Mouse (Mus musculus): ENCODE results near the gene Rnf130. TPM values are rescaled to one million over a fixed set of nuclear protein-coding genes. Genes with fewer than 3 reads are reported as not detected.
A peak's percentile ranks its signal among the peaks of the same experiment; 100 is the strongest.

The Rnf130 gene
- polyA plus RNA-seq (2014; fragmentation: Nextera tagmentation; extraction: Ambion mirVana) = 90.9 and 91.0 TPM in 2 replicates

GRCm38 (mm10) chr11:50024833-50025720 lies at the start of gene Rnf130:
TSS of gene Rnf130 (plus strand) at chr11:50025346.
- peak within 1 kb of the TSS; percentile 60 for H3K4me3 ChIP-seq (ENCODE audit: low read depth, low read length)
- H3K9ac ChIP-seq (ENCODE audit: low read length) = peak within 1 kb of the TSS; percentile 84
- no peaks in the 10 kb centered on the region for H3K9me3 ChIP-seq (ENCODE audit: control insufficient read depth, low read length)
- peak; percentile 91 for ATAC-seq (ENCODE audit: low FRiP score)
- peak; percentile 100 for DNase-seq (ENCODE audit: low spot score, missing footprints)
- peak within 1 kb of the TSS; percentile 89 for H3K27ac ChIP-seq (ENCODE audit: low read depth, low read length)
- WGBS = under 1% methylated on average over 112 of the region's 129 CpGs
- peak within 1 kb of the TSS; percentile 74 for H3K4me2 ChIP-seq
- peaks cover 26% of the 10 kb centered on the region for H3K4me1 ChIP-seq (ENCODE audit: control insufficient read depth, insufficient read depth, low read length)
- H3K36me3 ChIP-seq (ENCODE audit: control insufficient read depth, insufficient read depth, low read length) = no peaks in the 10 kb centered on the region
- peaks cover 9% of the 10 kb centered on the region for H3K27me3 ChIP-seq (ENCODE audit: control insufficient read depth, insufficient read depth, low read length)

GRCm38 (mm10) chr11:49977963-49978568 lies 47.1 kb upstream of the Rnf130 start:
- no peak for ATAC-seq (ENCODE audit: low FRiP score)
- no peaks in the 10 kb centered on the region; the same call in 1 of the 2 replicates for H3K9me3 ChIP-seq (ENCODE audit: control insufficient read depth, low read length)
- DNase-seq (ENCODE audit: low spot score, missing footprints) = no peak
- no peak overlapping the region for H3K4me3 ChIP-seq (ENCODE audit: low read depth, low read length)
- no peaks in the 10 kb centered on the region for H3K27me3 ChIP-seq (ENCODE audit: control insufficient read depth, insufficient read depth, low read length)
- no peak overlapping the region for H3K27ac ChIP-seq (ENCODE audit: low read depth, low read length)
- H3K36me3 ChIP-seq (ENCODE audit: control insufficient read depth, insufficient read depth, low read length) = no peaks in the 10 kb centered on the region
- no peaks in the 10 kb centered on the region for H3K4me1 ChIP-seq (ENCODE audit: control insufficient read depth, insufficient read depth, low read length)
- no peak overlapping the region for H3K9ac ChIP-seq (ENCODE audit: low read length)
- 88% methylated on average over 10 of the region's 10 CpGs for WGBS
- H3K4me2 ChIP-seq = no peak overlapping the region

- Histone ChIP-seq H3K9ac (ENCODE audit: low read length) (no peak overlapping the region), H3K9me3 (ENCODE audit: control insufficient read depth, low read length) (no peaks in the 10 kb centered on the region; the same call in 1 of the 2 replicates), H3K27me3 (ENCODE audit: control insufficient read depth, insufficient read depth, low read length) (no peaks in the 10 kb centered on the region), H3K4me1 (ENCODE audit: control insufficient read depth, insufficient read depth, low read length) (no peaks in the 10 kb centered on the region), H3K4me3 (ENCODE audit: low read depth, low read length) (no peak overlapping the region), H3K36me3 (ENCODE audit: control insufficient read depth, insufficient read depth, low read length) (no peaks in the 10 kb centered on the region), H3K4me2 (no peak overlapping the region), H3K27ac (ENCODE audit: low read depth, low read length) (no peak overlapping the region)
- 93% methylated on average over 8 of the region's 8 CpGs for WGBS
- DNase-seq (ENCODE audit: low spot score, missing footprints) = no peak
- ATAC-seq (ENCODE audit: low FRiP score) = no peak
These were observed 46.2 kb upstream of the Rnf130 start for GRCm38 (mm10) chr11:49978935-49979334.

GRCm38 (mm10) chr11:49980681-49981235 lies 44.4 kb upstream of the Rnf130 start:
- DNase-seq (ENCODE audit: low spot score, missing footprints) (no peak), ATAC-seq (ENCODE audit: low FRiP score) (no peak)
- WGBS = 58% methylated on average over 6 of the region's 6 CpGs
- no peak overlapping the region for H3K27ac ChIP-seq (ENCODE audit: low read depth, low read length)
- H3K4me1 ChIP-seq (ENCODE audit: control insufficient read depth, insufficient read depth, low read length) = no peaks in the 10 kb centered on the region
- H3K9ac ChIP-seq (ENCODE audit: low read length) = no peak overlapping the region
- H3K4me3 ChIP-seq (ENCODE audit: low read depth, low read length) = no peak overlapping the region
- H3K4me2 ChIP-seq = no peak overlapping the region
- H3K9me3 ChIP-seq (ENCODE audit: control insufficient read depth, low read length) = no peaks in the 10 kb centered on the region
- H3K27me3 ChIP-seq (ENCODE audit: control insufficient read depth, insufficient read depth, low read length) = no peaks in the 10 kb centered on the region
- no peaks in the 10 kb centered on the region for H3K36me3 ChIP-seq (ENCODE audit: control insufficient read depth, insufficient read depth, low read length)

GRCm38 (mm10) chr11:49981321-49981963 lies 43.7 kb upstream of the Rnf130 start:
- no peaks in the 10 kb centered on the region for H3K36me3 ChIP-seq (ENCODE audit: control insufficient read depth, insufficient read depth, low read length)
- no peak overlapping the region for H3K9ac ChIP-seq (ENCODE audit: low read length)
- no peak overlapping the region for H3K27ac ChIP-seq (ENCODE audit: low read depth, low read length)
- ATAC-seq (ENCODE audit: low FRiP score) = no peak
- H3K4me1 ChIP-seq (ENCODE audit: control insufficient read depth, insufficient read depth, low read length) = no peaks in the 10 kb centered on the region
- H3K9me3 ChIP-seq (ENCODE audit: control insufficient read depth, low read length) = no peaks in the 10 kb centered on the region
- DNase-seq (ENCODE audit: low spot score, missing footprints) = no peak
- H3K4me2 ChIP-seq = no peak overlapping the region
- H3K27me3 ChIP-seq (ENCODE audit: control insufficient read depth, insufficient read depth, low read length) = no peaks in the 10 kb centered on the region
- H3K4me3 ChIP-seq (ENCODE audit: low read depth, low read length) = no peak overlapping the region
- WGBS = 85% methylated on average over 7 of the region's 7 CpGs

GRCm38 (mm10) chr11:49982094-49982493 lies 43.1 kb upstream of the Rnf130 start:
- DNase-seq (ENCODE audit: low spot score, missing footprints) = no peak
- no peaks in the 10 kb centered on the region for H3K4me1 ChIP-seq (ENCODE audit: control insufficient read depth, insufficient read depth, low read length)
- H3K27me3 ChIP-seq (ENCODE audit: control insufficient read depth, insufficient read depth, low read length) = no peaks in the 10 kb centered on the region
- H3K36me3 ChIP-seq (ENCODE audit: control insufficient read depth, insufficient read depth, low read length) = no peaks in the 10 kb centered on the region
- no peak overlapping the region for H3K4me3 ChIP-seq (ENCODE audit: low read depth, low read length)
- ATAC-seq (ENCODE audit: low FRiP score) = no peak
- H3K27ac ChIP-seq (ENCODE audit: low read depth, low read length) = no peak overlapping the region
- H3K9me3 ChIP-seq (ENCODE audit: control insufficient read depth, low read length) = no peaks in the 10 kb centered on the region
- H3K4me2 ChIP-seq = no peak overlapping the region
- H3K9ac ChIP-seq (ENCODE audit: low read length) = no peak overlapping the region
- 83% methylated on average over 4 of the region's 4 CpGs for WGBS

GRCm38 (mm10) chr11:49982881-49983280 lies 42.3 kb upstream of the Rnf130 start:
- 54% methylated on average over 4 of the region's 4 CpGs for WGBS
- H3K9me3 ChIP-seq (ENCODE audit: control insufficient read depth, low read length) = no peaks in the 10 kb centered on the region
- H3K4me1 ChIP-seq (ENCODE audit: control insufficient read depth, insufficient read depth, low read length) = no peaks in the 10 kb centered on the region
- no peaks in the 10 kb centered on the region for H3K36me3 ChIP-seq (ENCODE audit: control insufficient read depth, insufficient read depth, low read length)
- no peak overlapping the region for H3K4me2 ChIP-seq
- H3K9ac ChIP-seq (ENCODE audit: low read length) = no peak overlapping the region
- DNase-seq (ENCODE audit: low spot score, missing footprints) (no peak), ATAC-seq (ENCODE audit: low FRiP score) (no peak)
- no peaks in the 10 kb centered on the region for H3K27me3 ChIP-seq (ENCODE audit: control insufficient read depth, insufficient read depth, low read length)
- H3K27ac ChIP-seq (ENCODE audit: low read depth, low read length) = no peak overlapping the region
- H3K4me3 ChIP-seq (ENCODE audit: low read depth, low read length) = no peak overlapping the region

- DNase-seq (ENCODE audit: low spot score, missing footprints) = no peak
- H3K36me3 ChIP-seq (ENCODE audit: control insufficient read depth, insufficient read depth, low read length) = no peaks in the 10 kb centered on the region
- no peaks in the 10 kb centered on the region for H3K4me1 ChIP-seq (ENCODE audit: control insufficient read depth, insufficient read depth, low read length)
- no peak overlapping the region for H3K4me2 ChIP-seq
- H3K27ac ChIP-seq (ENCODE audit: low read depth, low read length) = no peak overlapping the region
- no peaks in the 10 kb centered on the region for H3K9me3 ChIP-seq (ENCODE audit: control insufficient read depth, low read length)
- no peak for ATAC-seq (ENCODE audit: low FRiP score)
- H3K27me3 ChIP-seq (ENCODE audit: control insufficient read depth, insufficient read depth, low read length) = no peaks in the 10 kb centered on the region
- WGBS = 83% methylated on average over 4 of the region's 4 CpGs
- no peak overlapping the region for H3K9ac ChIP-seq (ENCODE audit: low read length)
- no peak overlapping the region for H3K4me3 ChIP-seq (ENCODE audit: low read depth, low read length)
These were observed 41.1 kb upstream of the Rnf130 start for GRCm38 (mm10) chr11:49983875-49984552.
